Mouse (Mus musculus) hindbrain, postnatal 0 days (tissue): ENCODE measurements around the gene Prdm5. TPM values are rescaled to one million over a fixed set of nuclear protein-coding genes. Genes with fewer than 3 reads are reported as not detected.

Experiments
- ATAC-seq: fragments of 200-750 bp; cut with Nextera tagmentation; 2 replicates; pipeline ENCODE4 v1.8.0; 2017; ENCODE audit warnings: mild to moderate bottlenecking, moderate TSS enrichment, moderate library complexity
- DNase-seq: peaks from one replicate; pipeline ENCODE4 v3.0.0-alpha.2; 2015; ENCODE audit warnings: low spot score
- H3K27ac ChIP-seq: fragments of 300-500 bp; sonication (generic); 2 replicates; pipeline ENCODE4 v1.5.1; 2014; ENCODE audit warnings: mild to moderate bottlenecking
- H3K27me3 ChIP-seq: fragments of 300-500 bp; sonication (generic); 2 replicates; pipeline ENCODE4 v1.6.1; 2014; ENCODE audit warnings: low read length, mixed read lengths; ENCODE audit not compliant: insufficient read depth
- H3K36me3 ChIP-seq: fragments of 300-500 bp; sonication (generic); 2 replicates; pipeline ENCODE4 v1.6.1; 2014; ENCODE audit warnings: low read length, mixed read lengths; ENCODE audit not compliant: insufficient read depth
- H3K4me1 ChIP-seq: fragments of 300-500 bp; sonication (generic); 2 replicates; pipeline ENCODE4 v1.6.1; 2014; ENCODE audit warnings: antibody characterized with exemption, low read length, mixed read lengths; ENCODE audit not compliant: insufficient read depth
- H3K4me2 ChIP-seq: fragments of 300-500 bp; sonication (generic); 2 replicates; pipeline ENCODE4 v1.6.1; 2014; ENCODE audit warnings: low read depth, mild to moderate bottlenecking, low read length, moderate library complexity, mixed read lengths
- H3K4me3 ChIP-seq: fragments of 300-500 bp; sonication (generic); 2 replicates; pipeline ENCODE4 v1.5.1; 2014; ENCODE audit warnings: low read length
- H3K9ac ChIP-seq: fragments of 300-500 bp; sonication (generic); replicated peaks from 2 replicates; pipeline ENCODE4 v1.6.1; 2014; ENCODE audit warnings: mild to moderate bottlenecking, low read length, moderate library complexity, mixed read lengths
- H3K9me3 ChIP-seq: fragments of 300-500 bp; sonication (generic); 2 replicates; pipeline ENCODE4 v1.6.1; 2016; ENCODE audit warnings: low read length, mixed read lengths
- CTCF ChIP-seq: IDR thresholded peaks from 2 replicates; pipeline ENCODE4 v1.5.1; 2016; ENCODE audit warnings: antibody characterized with exemption, control low read depth, low read depth
- WGBS: fragments of 180-500 bp; shearing (Covaris S2); extraction: QIAGEN DNeasy Blood & Tissue Kit; methylation state at CpG from one replicate; pipeline ENCODE4 v1.1.7; 2014; 5-methylcytosine and 5-hydroxymethylcytosine counted together
- polyA plus RNA-seq: library from polyadenylated mRNA; unstranded; fragments of >200 nt; fragmentation: Nextera tagmentation; extraction: Ambion mirVana; gene quantifications from 2 replicates; pipeline ENCODE4 v1.2.1, GENCODE M21; 2015
- total RNA-seq: library from RNA; depleted of rRNA; stranded (reverse); fragments of >200 nt; gene quantifications from 2 replicates; pipeline ENCODE4 v1.2.3, GENCODE M21; 2014

Prdm5 gene
- total and polyA plus RNA-seq, 2 experiments from 2014 or later, result 5.0 to 11.9 TPM

DNA sequence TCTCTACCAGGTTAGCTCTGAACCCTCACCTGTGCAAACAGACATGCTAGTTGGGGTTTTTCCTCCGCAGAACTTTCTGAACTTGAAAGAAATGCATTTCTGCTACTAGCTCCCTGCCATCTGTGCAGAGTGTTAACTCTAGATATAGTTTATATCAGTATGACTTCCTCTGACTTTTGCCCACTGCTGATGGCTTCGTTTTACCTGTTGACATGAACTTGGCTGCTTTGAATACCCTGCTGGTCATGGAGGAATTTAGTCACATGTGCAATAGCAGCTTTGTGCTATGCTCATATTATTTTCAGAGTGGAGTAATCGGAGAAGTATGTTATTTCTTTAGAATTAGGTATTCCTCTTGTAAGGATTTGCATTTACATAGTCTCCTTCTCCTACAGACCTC, 142.9 kb downstream of the Prdm5 start:
- WGBS, result 90% methylated on average over 3 of the region's 3 CpGs
- no peak for ATAC-seq
- no peaks in the 10 kb centered on the region for H3K9me3 ChIP-seq
- no peaks in the 10 kb centered on the region for H3K36me3 ChIP-seq
- TF ChIP-seq CTCF, result no peak
- no peak overlapping the region for H3K9ac ChIP-seq
- no peak overlapping the region for H3K4me3 ChIP-seq
- H3K27me3 ChIP-seq, result no peaks in the 10 kb centered on the region
- H3K27ac ChIP-seq, result no peak overlapping the region
- no peak for DNase-seq
- H3K4me2 ChIP-seq, result no peak overlapping the region
- H3K4me1 ChIP-seq, result no peaks in the 10 kb centered on the region

DNA sequence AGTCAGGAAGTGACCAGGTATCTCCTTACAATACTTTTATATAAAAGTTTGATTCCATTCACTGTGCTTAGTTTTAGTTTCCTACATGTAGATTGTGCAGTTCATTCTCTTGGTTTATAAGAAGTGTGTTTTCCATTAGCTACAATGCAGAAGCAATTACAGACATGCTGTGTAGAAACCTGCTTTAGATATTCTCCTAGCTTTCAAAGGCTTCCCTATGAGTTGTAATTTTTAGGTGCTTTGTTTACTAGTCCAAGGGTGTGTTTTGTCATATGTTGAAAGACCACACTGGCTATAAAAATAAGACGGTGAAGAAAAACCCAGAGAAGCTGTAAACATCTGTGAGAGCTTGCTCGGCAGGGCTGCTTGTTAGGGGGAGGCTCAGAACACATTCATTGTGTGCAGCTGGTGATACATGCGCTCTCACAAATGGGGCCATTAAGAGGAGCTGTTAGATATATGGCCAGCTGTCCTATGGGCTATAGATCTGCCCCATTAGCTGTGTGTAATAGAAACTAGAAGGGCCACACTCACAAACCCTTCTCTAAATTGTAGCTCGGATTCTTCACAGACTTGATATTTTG, 144.8 kb downstream of the Prdm5 start:
- H3K4me2 ChIP-seq, result no peak overlapping the region
- H3K9ac ChIP-seq, result no peak overlapping the region
- H3K27ac ChIP-seq, result no peak overlapping the region
- DNase-seq, result no peak
- no peak for TF ChIP-seq CTCF
- no peaks in the 10 kb centered on the region for H3K4me1 ChIP-seq
- no peak for ATAC-seq
- 70% methylated on average over 4 of the region's 4 CpGs for WGBS
- H3K9me3 ChIP-seq, result no peaks in the 10 kb centered on the region
- no peaks in the 10 kb centered on the region for H3K36me3 ChIP-seq
- H3K27me3 ChIP-seq, result no peaks in the 10 kb centered on the region
- H3K4me3 ChIP-seq, result no peak overlapping the region

DNA sequence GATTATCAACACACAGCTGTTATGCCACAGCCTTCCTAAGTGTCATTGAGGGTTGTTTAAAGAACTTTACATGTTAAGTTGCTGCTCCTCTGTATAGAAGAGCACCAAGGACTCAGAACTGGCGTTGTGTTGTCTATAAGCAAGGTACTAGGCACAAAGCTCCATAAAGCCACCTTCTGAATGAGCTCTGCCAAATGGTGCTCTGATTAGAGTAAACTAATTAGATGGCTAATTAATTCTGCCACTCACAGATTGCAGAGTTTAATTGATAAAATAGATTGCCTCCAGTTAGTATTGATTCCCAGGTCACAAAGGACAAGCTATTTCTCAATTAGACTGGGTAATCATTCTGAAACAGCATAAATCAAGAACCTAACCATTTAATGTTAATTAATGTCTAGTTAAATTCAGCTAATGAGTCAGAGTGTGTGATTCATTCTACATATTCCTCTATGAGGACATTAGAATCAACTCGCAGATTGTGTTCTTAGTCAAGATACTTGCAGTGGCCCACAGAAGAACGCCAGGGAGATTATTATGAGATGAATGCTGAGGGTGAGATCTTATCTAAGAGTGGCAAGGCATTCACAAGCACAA, 147.0 kb downstream of the Prdm5 start:
- Histone ChIP-seq H3K4me1 (no peaks in the 10 kb centered on the region), H3K9me3 (no peaks in the 10 kb centered on the region), H3K4me3 (no peak overlapping the region), H3K4me2 (no peak overlapping the region), H3K27me3 (no peaks in the 10 kb centered on the region), H3K9ac (no peak overlapping the region), H3K27ac (no peak overlapping the region), H3K36me3 (no peaks in the 10 kb centered on the region)
- no peak for TF ChIP-seq CTCF
- DNase-seq (no peak), ATAC-seq (no peak)
- WGBS, result 69% methylated on average over 3 of the region's 3 CpGs

DNA sequence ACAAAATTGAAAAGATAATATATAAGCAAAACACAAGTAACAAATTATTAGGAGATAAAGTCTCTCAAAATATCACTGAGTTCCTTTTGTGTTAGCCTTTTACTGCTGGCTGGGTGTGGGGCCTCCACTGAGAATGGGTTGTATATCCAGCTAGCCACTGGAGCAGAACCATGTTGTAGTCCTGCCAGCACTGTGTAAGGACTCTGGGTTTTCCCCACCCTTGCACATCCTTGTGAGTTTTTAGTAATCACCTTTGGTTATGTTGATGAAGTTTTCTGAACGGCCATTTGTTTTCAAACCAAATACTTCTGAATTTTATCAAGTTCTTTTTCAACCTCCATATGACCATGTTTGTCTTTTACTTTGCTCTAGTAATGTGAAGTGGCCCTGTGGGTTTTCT, 151.7 kb downstream of the Prdm5 start:
- no peak overlapping the region for H3K9ac ChIP-seq
- H3K27me3 ChIP-seq, result no peaks in the 10 kb centered on the region
- no peaks in the 10 kb centered on the region for H3K9me3 ChIP-seq
- DNase-seq, result no peak
- no peaks in the 10 kb centered on the region for H3K4me1 ChIP-seq
- no peak for ATAC-seq
- H3K4me3 ChIP-seq, result no peak overlapping the region
- no peak overlapping the region for H3K4me2 ChIP-seq
- H3K27ac ChIP-seq, result no peak overlapping the region
- H3K36me3 ChIP-seq, result no peaks in the 10 kb centered on the region
- 97% methylated on average over 1 of the region's 1 CpGs for WGBS
- no peak for TF ChIP-seq CTCF

DNA sequence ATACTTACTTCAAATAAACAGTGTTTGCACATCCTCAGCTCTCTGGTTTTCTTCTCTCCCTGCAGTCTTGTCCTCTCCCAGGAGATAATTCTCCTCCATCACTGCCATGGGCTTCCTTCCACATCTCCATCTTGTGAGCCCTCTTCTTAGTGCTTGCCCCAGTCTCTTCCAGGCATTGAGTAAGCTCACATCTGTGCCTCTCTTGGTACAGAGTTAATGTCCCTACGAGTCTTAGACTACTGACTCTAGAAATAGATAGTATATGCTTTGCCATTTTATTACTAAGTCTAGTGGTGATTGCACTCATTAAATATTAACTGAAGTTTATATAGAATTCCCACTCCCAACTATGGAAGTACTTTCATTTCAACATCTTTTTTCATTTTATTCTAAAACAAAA, 154.0 kb downstream of the Prdm5 start:
- Histone ChIP-seq H3K36me3 (no peaks in the 10 kb centered on the region), H3K9ac (no peak overlapping the region), H3K27ac (no peak overlapping the region), H3K9me3 (no peaks in the 10 kb centered on the region), H3K4me2 (no peak overlapping the region), H3K4me1 (no peaks in the 10 kb centered on the region), H3K27me3 (no peaks in the 10 kb centered on the region), H3K4me3 (no peak overlapping the region)
- no peak for DNase-seq
- ATAC-seq, result no peak
- no peak for TF ChIP-seq CTCF
- 20% methylated on average over 1 of the region's 1 CpGs for WGBS

DNA sequence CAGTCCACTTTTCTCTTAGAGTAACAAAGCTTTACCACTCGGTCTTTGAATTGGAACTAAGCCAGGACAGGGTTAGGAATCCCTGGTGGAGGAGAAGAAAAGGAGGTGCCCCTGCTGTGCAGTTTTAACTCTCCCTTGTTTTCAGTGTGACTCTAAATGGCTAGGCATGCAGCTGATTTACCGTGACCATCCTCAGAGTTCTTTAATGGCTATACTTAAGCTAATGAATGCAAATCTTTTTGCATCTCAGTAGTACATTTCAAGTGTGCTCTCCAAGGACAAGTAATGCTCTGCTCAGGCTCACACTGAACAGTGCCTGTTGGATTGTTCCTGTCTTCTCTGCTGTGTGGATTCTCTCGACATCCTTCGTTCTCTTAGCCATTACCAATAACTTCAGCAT, 154.4 kb downstream of the Prdm5 start:
- peak; percentile 35 for DNase-seq
- Histone ChIP-seq H3K27ac (no peak overlapping the region), H3K4me3 (no peak overlapping the region), H3K9me3 (no peaks in the 10 kb centered on the region), H3K4me2 (no peak overlapping the region), H3K36me3 (no peaks in the 10 kb centered on the region), H3K4me1 (no peaks in the 10 kb centered on the region), H3K9ac (no peak overlapping the region), H3K27me3 (no peaks in the 10 kb centered on the region)
- no peak for TF ChIP-seq CTCF
- 9% methylated on average over 4 of the region's 4 CpGs for WGBS
- ATAC-seq, result peak; percentile 63

DNA sequence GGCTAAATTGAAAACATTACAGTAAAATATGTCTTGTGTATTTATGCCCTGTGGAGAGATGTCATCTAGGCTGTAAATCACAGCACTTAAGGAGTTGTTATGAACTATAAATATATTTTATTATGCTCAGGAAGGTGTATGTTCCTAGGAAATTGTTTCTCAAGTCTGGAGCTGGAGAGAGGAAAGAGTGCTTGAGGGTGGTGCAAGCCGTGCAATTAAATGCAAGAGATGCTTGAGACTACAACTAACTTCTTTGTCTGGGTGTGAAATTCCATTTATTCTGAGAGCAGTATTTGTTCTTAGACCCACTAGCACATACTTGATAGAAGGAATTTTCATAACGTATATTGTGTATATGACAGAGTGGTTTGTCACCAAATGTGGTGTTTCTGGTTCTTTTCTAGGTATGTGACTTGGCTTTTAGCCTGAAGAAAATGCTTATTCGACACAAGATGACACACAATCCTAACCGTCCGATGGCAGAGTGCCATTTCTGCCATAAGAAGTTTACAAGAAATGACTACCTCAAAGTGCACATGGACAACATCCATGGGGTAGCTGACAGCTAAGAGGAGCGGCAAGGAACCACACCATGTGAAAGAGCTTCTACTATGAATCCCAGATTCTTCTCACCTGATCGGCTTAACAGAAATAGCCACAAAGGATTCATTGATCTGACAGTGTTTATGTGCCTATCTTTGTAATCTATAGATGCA, 156.9 kb downstream of the Prdm5 start:
- H3K9ac ChIP-seq, result no peak overlapping the region
- no peaks in the 10 kb centered on the region for H3K4me1 ChIP-seq
- no peak for TF ChIP-seq CTCF
- H3K27ac ChIP-seq, result no peak overlapping the region
- no peak for ATAC-seq
- H3K36me3 ChIP-seq, result no peaks in the 10 kb centered on the region
- 84% methylated on average over 7 of the region's 7 CpGs for WGBS
- no peaks in the 10 kb centered on the region for H3K9me3 ChIP-seq
- no peak overlapping the region for H3K4me2 ChIP-seq
- no peaks in the 10 kb centered on the region for H3K27me3 ChIP-seq
- no peak for DNase-seq
- H3K4me3 ChIP-seq, result no peak overlapping the region
